Mouse (Mus musculus) limb, embryonic 12.5 days (tissue): ENCODE measurements around the gene Apoa2. TPM values are rescaled to one million over a fixed set of nuclear protein-coding genes. Genes with fewer than 3 reads are reported as not detected.

Experiments
- ATAC-seq: fragments of 200-750 bp; cut with Nextera tagmentation; 2 replicates; pipeline ENCODE4 v1.8.0; 2017; ENCODE audit warnings: low read depth, moderate TSS enrichment; ENCODE audit not compliant: insufficient number of reproducible peaks, insufficient read depth, low FRiP score, low TSS enrichment
- H3K27ac ChIP-seq: fragments of 300-500 bp; sonication (generic); 2 replicates; pipeline ENCODE4 v1.5.1; 2016; ENCODE audit warnings: mild to moderate bottlenecking, moderate library complexity
- H3K27me3 ChIP-seq: fragments of 300-500 bp; sonication (generic); 2 replicates; pipeline ENCODE4 v1.6.1; 2016; ENCODE audit warnings: mild to moderate bottlenecking, moderate library complexity
- H3K36me3 ChIP-seq: fragments of 300-500 bp; sonication (generic); 2 replicates; pipeline ENCODE4 v1.6.1; 2016; ENCODE audit warnings: mild to moderate bottlenecking, moderate library complexity
- H3K4me1 ChIP-seq: fragments of 300-500 bp; sonication (generic); replicated peaks from 2 replicates; pipeline ENCODE4 v1.6.1; 2016
- H3K4me2 ChIP-seq: fragments of 300-500 bp; sonication (generic); 2 replicates; pipeline ENCODE4 v1.6.1; 2016; ENCODE audit warnings: mild to moderate bottlenecking, moderate library complexity
- H3K4me3 ChIP-seq: fragments of 300-500 bp; sonication (generic); replicated peaks from 2 replicates; pipeline ENCODE4 v1.5.1; 2016; ENCODE audit warnings: mild to moderate bottlenecking
- H3K9ac ChIP-seq: fragments of 300-500 bp; sonication (generic); replicated peaks from 2 replicates; pipeline ENCODE4 v1.6.1; 2016; ENCODE audit warnings: mild to moderate bottlenecking, moderate library complexity
- H3K9me3 ChIP-seq: fragments of 300-500 bp; sonication (generic); 2 replicates; pipeline ENCODE4 v1.6.1; 2016; ENCODE audit warnings: mild to moderate bottlenecking, moderate library complexity
- WGBS: fragments of 180-500 bp; shearing (Covaris S2); methylation state at CpG from one replicate; pipeline ENCODE4 v1.1.7; 2016; 5-methylcytosine and 5-hydroxymethylcytosine counted together
- polyA plus RNA-seq: library from polyadenylated mRNA; unstranded; fragments of >200 nt; fragmentation: Nextera tagmentation; extraction: Ambion mirVana; gene quantifications from 2 replicates; pipeline ENCODE4 v1.2.1, GENCODE M21; 2016

Apoa2 gene
- polyA plus RNA-seq, 1 experiment from 2014 or later = 2.1 TPM

DNA sequence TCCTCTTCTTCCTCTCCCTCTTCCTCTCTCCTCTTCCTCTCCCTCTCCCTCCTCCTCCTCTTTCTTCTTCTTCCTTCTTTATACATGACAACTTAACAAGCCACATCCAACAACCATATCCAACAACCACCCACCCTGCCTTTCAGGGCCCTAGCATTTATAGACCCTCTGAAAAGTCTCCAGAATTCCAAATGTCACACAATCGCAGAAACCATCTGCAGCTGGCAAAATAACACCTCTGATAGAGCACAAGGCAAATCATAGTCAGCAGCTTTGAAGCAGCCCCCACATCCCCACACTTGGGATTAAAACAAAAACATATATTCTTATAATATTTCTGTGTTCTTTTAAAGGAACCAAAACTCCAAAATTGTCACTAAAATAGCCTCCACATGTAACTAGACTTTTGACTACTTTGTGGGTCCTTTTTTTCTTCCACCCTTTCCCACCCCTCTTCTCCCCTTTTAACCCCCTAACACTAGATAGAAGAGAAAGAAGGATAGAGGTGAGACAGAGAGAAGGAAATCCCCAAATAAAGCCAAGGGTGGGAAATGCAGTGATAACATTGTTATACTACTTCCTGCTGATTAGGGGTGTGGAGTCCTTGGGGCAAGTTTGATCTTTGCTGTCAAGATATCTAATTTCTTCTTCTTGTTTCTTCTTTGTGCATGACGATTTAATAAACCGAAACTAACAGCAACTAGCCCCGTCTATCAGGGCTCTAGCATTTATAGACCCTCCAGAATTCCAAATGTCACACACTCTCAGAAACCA, 41.3 kb downstream of the Apoa2 start:
- no peaks in the 10 kb centered on the region for H3K36me3 ChIP-seq
- WGBS = 65% methylated on average over 4 of the region's 4 CpGs
- H3K27me3 ChIP-seq = no peaks in the 10 kb centered on the region; the same call in 1 of the 2 replicates
- H3K9me3 ChIP-seq = no peaks in the 10 kb centered on the region
- no peak overlapping the region for H3K4me2 ChIP-seq
- ATAC-seq = no peak
- H3K9ac ChIP-seq = no peak overlapping the region
- H3K4me1 ChIP-seq = peaks cover 17% of the 10 kb centered on the region
- H3K27ac ChIP-seq = no peak overlapping the region
- no peak overlapping the region for H3K4me3 ChIP-seq

GRCm38 (mm10) chr1:171268341-171268740, 43.5 kb downstream of the Apoa2 start:
- WGBS = 55% methylated on average over 1 of the region's 1 CpGs

DNA sequence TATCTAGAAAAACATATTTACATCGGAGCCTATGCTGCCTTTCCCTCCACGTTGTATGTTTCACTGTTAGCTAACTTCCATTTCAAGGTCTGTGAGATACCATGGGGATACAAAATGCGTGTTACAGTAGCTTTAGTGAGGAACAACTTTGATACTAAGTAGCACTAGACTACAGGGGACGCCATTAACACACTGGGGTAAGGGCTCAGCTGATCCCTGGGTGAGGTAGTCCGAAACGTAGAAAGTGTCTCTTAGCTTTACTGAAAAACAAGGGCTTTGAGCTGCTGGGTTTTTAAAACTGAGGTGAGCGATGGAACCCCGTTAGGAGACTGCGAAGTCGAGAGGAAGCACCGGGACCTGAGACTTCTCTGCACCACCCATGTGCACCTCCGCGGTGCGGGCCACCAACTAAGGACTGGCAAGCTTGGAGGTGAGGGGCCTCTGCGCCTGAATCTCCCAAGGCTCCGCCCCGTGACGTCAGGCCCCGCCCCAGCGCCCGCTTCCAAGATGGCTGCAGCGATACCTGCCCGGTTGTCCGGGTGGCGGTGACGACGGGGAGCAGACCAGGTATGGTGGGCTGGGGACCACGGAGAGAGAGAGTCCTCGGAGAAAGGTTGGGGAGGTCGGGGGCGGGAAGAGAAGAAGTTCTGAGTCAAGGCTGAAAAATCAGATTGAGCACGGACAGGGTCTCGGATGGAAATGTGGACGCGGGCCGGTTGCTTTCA, 45.2 kb downstream of the Apoa2 start, which contains the start of gene B4galt3:
Gene B4galt3, plus strand, starts transcription at position 481 of the 725 bp plus-strand sequence.
- WGBS = 3% methylated on average over 36 of the region's 36 CpGs
- Histone ChIP-seq H3K9ac (peak within 1 kb of the TSS; percentile 73), H3K4me3 (peak within 1 kb of the TSS; percentile 77), H3K27me3 (no peaks in the 10 kb centered on the region; the same call in 1 of the 2 replicates), H3K36me3 (peaks cover 35% of the 10 kb centered on the region), H3K4me2 (peak within 1 kb of the TSS; percentile 95), H3K27ac (peak within 1 kb of the TSS; percentile 53; the same call in 1 of the 2 replicates), H3K4me1 (peaks cover 7% of the 10 kb centered on the region), H3K9me3 (no peaks in the 10 kb centered on the region)
- ATAC-seq = peak; percentile 93

More at GRCm38 (mm10) chr1:171268341-171268740, 43.5 kb downstream of the Apoa2 start:
- Histone ChIP-seq H3K9me3 (no peaks in the 10 kb centered on the region), H3K4me3 (no peak overlapping the region), H3K4me1 (peaks cover 10% of the 10 kb centered on the region), H3K27ac (no peak overlapping the region), H3K4me2 (no peak overlapping the region), H3K36me3 (peaks cover 18% of the 10 kb centered on the region), H3K9ac (no peak overlapping the region), H3K27me3 (no peaks in the 10 kb centered on the region; the same call in 1 of the 2 replicates)
- ATAC-seq = no peak

- H3K36me3 ChIP-seq = peaks cover 40% of the 10 kb centered on the region
- peak overlapping the region; percentile 73 for H3K9ac ChIP-seq
- peak; percentile 82 for ATAC-seq
- H3K4me3 ChIP-seq = peak overlapping the region; percentile 77
- no peaks in the 10 kb centered on the region; the same call in 1 of the 2 replicates for H3K27me3 ChIP-seq
- H3K9me3 ChIP-seq = no peaks in the 10 kb centered on the region
- H3K27ac ChIP-seq = peak overlapping the region; percentile 53; the same call in 1 of the 2 replicates
- H3K4me2 ChIP-seq = peak overlapping the region; percentile 95
- under 1% methylated on average over 19 of the region's 19 CpGs for WGBS
- H3K4me1 ChIP-seq = peaks cover 7% of the 10 kb centered on the region
Observed at GRCm38 (mm10) chr1:171270573-171270900, 45.7 kb downstream of the Apoa2 start.

GRCm38 (mm10) chr1:171271196-171271595, 46.3 kb downstream of the Apoa2 start:
- WGBS = 51% methylated on average over 9 of the region's 9 CpGs
- Histone ChIP-seq H3K4me3 (peak overlapping the region; percentile 77), H3K9me3 (no peaks in the 10 kb centered on the region), H3K4me2 (peak overlapping the region; percentile 95), H3K4me1 (peaks cover 7% of the 10 kb centered on the region), H3K36me3 (peaks cover 47% of the 10 kb centered on the region), H3K27ac (peak overlapping the region; percentile 53; the same call in 1 of the 2 replicates), H3K27me3 (no peaks in the 10 kb centered on the region; the same call in 1 of the 2 replicates), H3K9ac (peak overlapping the region; percentile 73)
- no peak for ATAC-seq

- ATAC-seq = no peak
- Histone ChIP-seq H3K9ac (no peak overlapping the region), H3K4me2 (peak overlapping the region; percentile 95; the same call in 1 of the 2 replicates), H3K4me3 (no peak overlapping the region; the same call in 1 of the 2 replicates), H3K36me3 (peaks cover 51% of the 10 kb centered on the region), H3K9me3 (no peaks in the 10 kb centered on the region), H3K27me3 (no peaks in the 10 kb centered on the region; the same call in 1 of the 2 replicates), H3K4me1 (peaks cover 7% of the 10 kb centered on the region), H3K27ac (no peak overlapping the region)
- WGBS = 72% methylated on average over 10 of the region's 10 CpGs
Observed at GRCm38 (mm10) chr1:171271622-171272021, 46.8 kb downstream of the Apoa2 start.

- no peak overlapping the region; the same call in 1 of the 2 replicates for H3K4me3 ChIP-seq
- no peaks in the 10 kb centered on the region; the same call in 1 of the 2 replicates for H3K27me3 ChIP-seq
- H3K36me3 ChIP-seq = peaks cover 55% of the 10 kb centered on the region
- peak overlapping the region; percentile 95; the same call in 1 of the 2 replicates for H3K4me2 ChIP-seq
- 92% methylated on average over 3 of the region's 3 CpGs for WGBS
- peaks cover 7% of the 10 kb centered on the region for H3K4me1 ChIP-seq
- no peak for ATAC-seq
- H3K9me3 ChIP-seq = no peaks in the 10 kb centered on the region
- no peak overlapping the region for H3K27ac ChIP-seq
- H3K9ac ChIP-seq = no peak overlapping the region
Observed at GRCm38 (mm10) chr1:171272086-171272485, 47.2 kb downstream of the Apoa2 start.

- H3K4me2 ChIP-seq = no peak overlapping the region
- H3K4me1 ChIP-seq = peaks cover 7% of the 10 kb centered on the region
- H3K27me3 ChIP-seq = no peaks in the 10 kb centered on the region
- no peak overlapping the region for H3K9ac ChIP-seq
- H3K4me3 ChIP-seq = no peak overlapping the region
- peaks cover 76% of the 10 kb centered on the region for H3K36me3 ChIP-seq
- H3K27ac ChIP-seq = no peak overlapping the region
- no peaks in the 10 kb centered on the region for H3K9me3 ChIP-seq
- WGBS = 92% methylated on average over 12 of the region's 12 CpGs
- ATAC-seq = no peak
Observed at GRCm38 (mm10) chr1:171274171-171274570, 49.3 kb downstream of the Apoa2 start.

- Histone ChIP-seq H3K4me1 (peaks cover 17% of the 10 kb centered on the region), H3K36me3 (peaks cover 76% of the 10 kb centered on the region), H3K27ac (no peak overlapping the region), H3K9me3 (no peaks in the 10 kb centered on the region), H3K27me3 (no peaks in the 10 kb centered on the region), H3K4me2 (no peak overlapping the region), H3K4me3 (no peak overlapping the region), H3K9ac (no peak overlapping the region)
- ATAC-seq = no peak
- 94% methylated on average over 11 of the region's 11 CpGs for WGBS
Observed at GRCm38 (mm10) chr1:171275144-171275734, 50.4 kb downstream of the Apoa2 start.
